In genomic region chr10:78300061-78300460, GRCm38 (mm10) we compare ENCODE assay signal across 15 mouse cellular contexts. TPM values are rescaled to one million over a fixed set of nuclear protein-coding genes. Genes with fewer than 3 reads are reported as not detected.
DNase-seq lines count a peak whose midpoint lies in the region.
"Had no signal": no experiment of that assay in that cellular context is flagged by ENCODE, and none has a peak within 500 bp of the region (broad histone marks: within the 10 kb centered on the region; RNA-seq: fewer than 3 reads in every experiment).

No protein-coding gene starts in this region.

- peak; percentile 41 to 59 for DNase-seq in adrenal gland, postnatal 36 days
- DNase-seq in adrenal gland, adult 18-20 months (ENCODE audit: low spot score in 2 of 2) = no peak
- DNase-seq in left cerebral cortex, postnatal 14 days (ENCODE audit: low spot score in 2 of 2) = peak; percentile 60 to 67
- DNase-seq in left cerebral cortex, postnatal 4 days = no peak
- peak; percentile 22 for DNase-seq in CD4-positive helper T cell, adult 2 months (ENCODE audit: low read depth, low spot score)
- DNase-seq in left cerebral cortex, postnatal 36 days (ENCODE audit: low spot score in 2 of 2) = peak; percentile 49 to 53
- no peak for DNase-seq in gastrocnemius, adult 8-10 months (ENCODE audit: low spot score in 2 of 2)
- no peak for DNase-seq in ovary, adult 18-20 months (ENCODE audit: low spot score)
- DNase-seq: adrenal gland, postnatal 25 days; B cell, adult 2 months; cerebellum, adult 8-10 months; kidney, adult 2 months; kidney, postnatal 14 days; midbrain, embryonic 14.5 days; thymus, adult 2 months had no signal

- intact Hi-C loops in left cerebral cortex, postnatal 14 days (cut with DNase I) = no loop called here
- intact Hi-C loops in left cerebral cortex, postnatal 4 days (cut with DNase I) = no loop called here
- intact Hi-C loops in left cerebral cortex, postnatal 36 days (cut with DNase I) = no loop called here

RNA-seq across cellular contexts. Expression of gene Agpat3, which starts 52.2 kb away (rescaled TPM):
- 100 to 1,000 TPM; 293 to 406 TPM for total RNA-seq in adrenal gland, postnatal 36 days (2021)
- 100 to 1,000 TPM; 289 to 343 TPM for total RNA-seq in adrenal gland, adult 18-20 months (2021)
- total RNA-seq in left cerebral cortex, postnatal 14 days (2021) = 100 to 1,000 TPM; 290 to 296 TPM
- total RNA-seq in left cerebral cortex, postnatal 4 days (2021) = 100 to 1,000 TPM; 169 to 181 TPM
- total RNA-seq in left cerebral cortex, postnatal 36 days (2021) = 100 to 1,000 TPM; 269 to 279 TPM
- 100 to 1,000 TPM; 107 to 126 (median 122) TPM for total RNA-seq in gastrocnemius, adult 8-10 months (2022)

RNA-seq across cellular contexts. Expression of gene Trappc10, which starts 55.6 kb away (rescaled TPM):
- total RNA-seq in adrenal gland, postnatal 36 days (2021) = 10 to 100 TPM; 50.7 to 53.6 TPM
- 10 to 100 TPM; 44.2 to 53.2 TPM for total RNA-seq in adrenal gland, adult 18-20 months (2021)
- total RNA-seq in left cerebral cortex, postnatal 14 days (2021) = 10 to 100 TPM; 75.2 to 86.8 TPM
- 10 to 100 TPM; 85.8 to 86.5 TPM for total RNA-seq in left cerebral cortex, postnatal 4 days (2021)
- total RNA-seq in left cerebral cortex, postnatal 36 days (2021) = 10 to 100 TPM; 82.3 to 89.2 TPM
- 10 to 100 TPM; 36.9 to 57.4 (median 42.2) TPM for total RNA-seq in gastrocnemius, adult 8-10 months (2022)

Comparison
In these comparisons a context has a peak if more than half of its experiments do, and no peak if none do; other contexts are left out.
1. DNase-seq: peak in adrenal gland, postnatal 36 days (2 of 2), left cerebral cortex, postnatal 14 days (2 of 2), CD4-positive helper T cell, adult 2 months (single experiment) and left cerebral cortex, postnatal 36 days (2 of 2); none in adrenal gland, adult 18-20 months (0 of 2), left cerebral cortex, postnatal 4 days (single experiment), gastrocnemius, adult 8-10 months (0 of 2) and ovary, adult 18-20 months (single experiment).